Mouse (Mus musculus): ENCODE data around the gene 1810062G17Rik.

- TF ChIP-seq E2F4 (IDR thresholded peaks at IDR 0.05; ENCODE audit: insufficient read depth) (no peak), CEBPB (IDR thresholded peaks at IDR 0.05; ENCODE audit: insufficient read depth, poor library complexity, severe bottlenecking) (no peak), TCF12 (IDR thresholded peaks at IDR 0.05; ENCODE audit: insufficient read depth, poor library complexity, severe bottlenecking) (no peak), MYOD1 (IDR thresholded peaks at IDR 0.05; ENCODE audit: control insufficient read depth in 1 of 3, insufficient read length in 2 of 3, low read depth in 2 of 3) (no peak)
Observed at GRCm38 (mm10) chr3:36495436-36495835, 19.7 kb downstream of the 1810062G17Rik start.

Measured in myocyte (in vitro differentiated cells).